Mouse (Mus musculus): ENCODE measurements around the gene Trip11. TPM values are rescaled to one million over a fixed set of nuclear protein-coding genes. Genes with fewer than 3 reads are reported as not detected.

Trip11 gene
- polyA plus RNA-seq, 1 experiment, result 9.6 TPM

GRCm38 (mm10) chr12:101851314-101851713, 61.8 kb downstream of the Trip11 start:
- DNase-seq (ENCODE audit: low read depth), result no peak
- TF ChIP-seq POLR2A (IDR thresholded peaks at IDR 0.05; ENCODE audit: borderline replicate concordance, extremely low read depth, insufficient read depth, insufficient read length, poor library complexity, severe bottlenecking), result no peak
- TF ChIP-seq CTCF (IDR thresholded peaks at IDR 0.05; ENCODE audit: borderline replicate concordance, extremely low read depth, insufficient read depth, insufficient read length), result no peak

- no peak for DNase-seq (ENCODE audit: low read depth)
- no peak for TF ChIP-seq POLR2A (IDR thresholded peaks at IDR 0.05; ENCODE audit: borderline replicate concordance, extremely low read depth, insufficient read depth, insufficient read length, poor library complexity, severe bottlenecking)
- TF ChIP-seq CTCF (IDR thresholded peaks at IDR 0.05; ENCODE audit: borderline replicate concordance, extremely low read depth, insufficient read depth, insufficient read length), result no peak
Measured at GRCm38 (mm10) chr12:101836546-101837274, 76.4 kb downstream of the Trip11 start.

- TF ChIP-seq POLR2A (IDR thresholded peaks at IDR 0.05; ENCODE audit: borderline replicate concordance, extremely low read depth, insufficient read depth, insufficient read length, poor library complexity, severe bottlenecking) (no peak), CTCF (IDR thresholded peaks at IDR 0.05; ENCODE audit: borderline replicate concordance, extremely low read depth, insufficient read depth, insufficient read length) (no peak)
- DNase-seq (ENCODE audit: low read depth), result no peak
Measured at GRCm38 (mm10) chr12:101834715-101835114, 78.4 kb downstream of the Trip11 start.

GRCm38 (mm10) chr12:101833776-101834175, 79.3 kb downstream of the Trip11 start:
- TF ChIP-seq CTCF (IDR thresholded peaks at IDR 0.05; ENCODE audit: borderline replicate concordance, extremely low read depth, insufficient read depth, insufficient read length) (no peak), POLR2A (IDR thresholded peaks at IDR 0.05; ENCODE audit: borderline replicate concordance, extremely low read depth, insufficient read depth, insufficient read length, poor library complexity, severe bottlenecking) (no peak)
- DNase-seq (ENCODE audit: low read depth), result no peak

GRCm38 (mm10) chr12:101833115-101833506, 80.0 kb downstream of the Trip11 start:
- TF ChIP-seq CTCF (IDR thresholded peaks at IDR 0.05; ENCODE audit: borderline replicate concordance, extremely low read depth, insufficient read depth, insufficient read length), result no peak
- TF ChIP-seq POLR2A (IDR thresholded peaks at IDR 0.05; ENCODE audit: borderline replicate concordance, extremely low read depth, insufficient read depth, insufficient read length, poor library complexity, severe bottlenecking), result no peak
- DNase-seq (ENCODE audit: low read depth), result no peak

- DNase-seq (ENCODE audit: low read depth), result no peak
- TF ChIP-seq CTCF (IDR thresholded peaks at IDR 0.05; ENCODE audit: borderline replicate concordance, extremely low read depth, insufficient read depth, insufficient read length) (no peak), POLR2A (IDR thresholded peaks at IDR 0.05; ENCODE audit: borderline replicate concordance, extremely low read depth, insufficient read depth, insufficient read length, poor library complexity, severe bottlenecking) (no peak)
Measured at GRCm38 (mm10) chr12:101832179-101833114, 80.6 kb downstream of the Trip11 start.

- TF ChIP-seq CTCF (IDR thresholded peaks at IDR 0.05; ENCODE audit: borderline replicate concordance, extremely low read depth, insufficient read depth, insufficient read length) (no peak), POLR2A (IDR thresholded peaks at IDR 0.05; ENCODE audit: borderline replicate concordance, extremely low read depth, insufficient read depth, insufficient read length, poor library complexity, severe bottlenecking) (no peak)
- DNase-seq (ENCODE audit: low read depth), result no peak
Measured at GRCm38 (mm10) chr12:101831221-101831620, 81.8 kb downstream of the Trip11 start.

- TF ChIP-seq CTCF (IDR thresholded peaks at IDR 0.05; ENCODE audit: borderline replicate concordance, extremely low read depth, insufficient read depth, insufficient read length) (no peak), POLR2A (IDR thresholded peaks at IDR 0.05; ENCODE audit: borderline replicate concordance, extremely low read depth, insufficient read depth, insufficient read length, poor library complexity, severe bottlenecking) (no peak)
- DNase-seq (ENCODE audit: low read depth), result no peak
Measured at GRCm38 (mm10) chr12:101823161-101823560, 89.9 kb downstream of the Trip11 start.

- TF ChIP-seq CTCF (IDR thresholded peaks at IDR 0.05; ENCODE audit: borderline replicate concordance, extremely low read depth, insufficient read depth, insufficient read length), result no peak
- TF ChIP-seq POLR2A (IDR thresholded peaks at IDR 0.05; ENCODE audit: borderline replicate concordance, extremely low read depth, insufficient read depth, insufficient read length, poor library complexity, severe bottlenecking), result no peak
- DNase-seq (ENCODE audit: low read depth), result no peak
Measured at GRCm38 (mm10) chr12:101821596-101821995, 91.5 kb downstream of the Trip11 start.

- DNase-seq (ENCODE audit: low read depth), result no peak
- TF ChIP-seq POLR2A (IDR thresholded peaks at IDR 0.05; ENCODE audit: borderline replicate concordance, extremely low read depth, insufficient read depth, insufficient read length, poor library complexity, severe bottlenecking) (no peak), CTCF (IDR thresholded peaks at IDR 0.05; ENCODE audit: borderline replicate concordance, extremely low read depth, insufficient read depth, insufficient read length) (no peak)
Measured at GRCm38 (mm10) chr12:101819570-101819969, 93.5 kb downstream of the Trip11 start.

- DNase-seq (ENCODE audit: low read depth), result peak; percentile 63
- TF ChIP-seq CTCF (IDR thresholded peaks at IDR 0.05; ENCODE audit: borderline replicate concordance, extremely low read depth, insufficient read depth, insufficient read length) (no peak), POLR2A (IDR thresholded peaks at IDR 0.05; ENCODE audit: borderline replicate concordance, extremely low read depth, insufficient read depth, insufficient read length, poor library complexity, severe bottlenecking) (no peak)
Measured at GRCm38 (mm10) chr12:101818608-101819370, 94.3 kb downstream of the Trip11 start, which contains the start of gene Fbln5. Gene Fbln5 (minus strand): TSS chr12:101819055.
